Mouse (Mus musculus): Measurements from ENCODE around the gene B3gnt6. TPM values are rescaled to one million over a fixed set of nuclear protein-coding genes. Genes with fewer than 3 reads are reported as not detected.

B3gnt6 gene
- total RNA-seq, 2 experiments from 2014 or later: not detected

DNA sequence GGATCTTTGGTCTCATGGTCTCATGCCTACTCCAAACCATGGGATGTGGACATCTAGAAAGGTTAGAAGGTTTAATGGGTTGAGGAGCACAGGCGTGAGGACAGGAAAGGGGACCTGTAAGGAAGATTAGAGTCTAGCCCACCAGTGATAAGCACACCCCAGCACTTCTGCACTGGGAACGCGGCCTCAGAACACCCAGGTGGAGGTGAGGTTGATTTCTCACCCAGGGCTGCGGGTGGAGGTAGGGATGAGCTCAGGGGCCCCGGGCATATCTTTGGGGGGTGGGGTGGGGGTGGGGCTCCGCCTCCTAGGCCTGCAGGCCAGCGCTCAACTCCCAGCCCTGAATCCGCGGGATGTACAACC lies 21.7 kb downstream of the B3gnt6 start:
- DNase-seq (ENCODE audit: low spot score): no peak

DNA sequence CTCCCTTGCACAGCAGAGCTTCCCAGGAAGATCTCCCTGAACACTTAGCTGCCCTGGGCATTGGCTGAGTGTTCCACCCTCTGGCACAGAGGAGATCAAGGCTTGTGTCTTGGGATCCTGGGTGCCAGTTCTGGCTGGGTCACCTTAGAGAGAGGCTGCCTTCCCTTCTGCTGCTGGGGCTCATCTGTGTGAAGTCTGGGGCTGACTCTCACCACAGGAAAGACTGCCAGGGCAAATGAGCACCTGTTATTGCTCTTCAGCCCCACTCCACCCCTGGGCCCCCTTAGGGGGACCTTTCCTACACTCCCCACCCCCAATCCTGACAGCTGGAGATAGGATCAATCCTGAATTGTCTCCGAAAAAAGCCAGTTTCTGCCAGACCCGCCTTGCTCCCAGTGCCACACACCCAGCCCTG lies 22.2 kb downstream of the B3gnt6 start:
- DNase-seq (ENCODE audit: low spot score): no peak

DNA sequence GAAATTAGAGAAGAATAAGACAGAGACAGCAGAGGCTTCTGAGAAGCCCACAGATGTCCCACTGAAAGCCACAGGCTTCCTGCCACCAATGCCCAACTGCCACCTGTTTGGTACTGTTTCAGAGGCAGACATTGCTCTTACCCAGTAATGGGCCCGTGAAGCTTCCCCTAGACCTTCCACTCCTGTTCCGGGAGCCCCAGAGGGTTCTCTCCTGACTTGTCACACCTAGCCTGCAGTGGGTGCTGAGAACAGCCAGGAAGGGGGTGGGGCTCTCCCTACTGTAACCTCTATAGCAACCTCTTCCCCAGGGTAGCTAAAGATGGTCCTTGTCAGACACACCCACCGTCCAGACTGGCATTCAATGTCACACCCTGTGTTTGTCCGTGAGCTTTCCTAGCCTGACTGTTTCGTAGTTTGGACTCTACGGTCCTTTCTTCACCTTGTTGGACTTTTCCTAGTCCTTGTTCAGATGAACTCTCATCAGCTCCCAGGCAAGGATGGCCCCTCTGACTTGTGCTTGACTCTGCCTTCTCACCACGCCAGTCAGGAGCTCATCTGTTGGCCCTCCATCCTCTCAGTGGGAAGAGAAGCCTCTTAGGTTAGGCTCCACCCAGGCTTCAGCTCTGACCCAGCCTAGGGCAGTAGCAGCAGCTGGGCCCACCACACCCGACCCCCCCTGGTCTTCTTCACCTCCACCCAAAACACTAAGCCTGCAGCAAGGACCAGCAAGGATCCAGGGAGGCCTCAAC lies 22.8 kb downstream of the B3gnt6 start:
- DNase-seq (ENCODE audit: low spot score): no peak

DNA sequence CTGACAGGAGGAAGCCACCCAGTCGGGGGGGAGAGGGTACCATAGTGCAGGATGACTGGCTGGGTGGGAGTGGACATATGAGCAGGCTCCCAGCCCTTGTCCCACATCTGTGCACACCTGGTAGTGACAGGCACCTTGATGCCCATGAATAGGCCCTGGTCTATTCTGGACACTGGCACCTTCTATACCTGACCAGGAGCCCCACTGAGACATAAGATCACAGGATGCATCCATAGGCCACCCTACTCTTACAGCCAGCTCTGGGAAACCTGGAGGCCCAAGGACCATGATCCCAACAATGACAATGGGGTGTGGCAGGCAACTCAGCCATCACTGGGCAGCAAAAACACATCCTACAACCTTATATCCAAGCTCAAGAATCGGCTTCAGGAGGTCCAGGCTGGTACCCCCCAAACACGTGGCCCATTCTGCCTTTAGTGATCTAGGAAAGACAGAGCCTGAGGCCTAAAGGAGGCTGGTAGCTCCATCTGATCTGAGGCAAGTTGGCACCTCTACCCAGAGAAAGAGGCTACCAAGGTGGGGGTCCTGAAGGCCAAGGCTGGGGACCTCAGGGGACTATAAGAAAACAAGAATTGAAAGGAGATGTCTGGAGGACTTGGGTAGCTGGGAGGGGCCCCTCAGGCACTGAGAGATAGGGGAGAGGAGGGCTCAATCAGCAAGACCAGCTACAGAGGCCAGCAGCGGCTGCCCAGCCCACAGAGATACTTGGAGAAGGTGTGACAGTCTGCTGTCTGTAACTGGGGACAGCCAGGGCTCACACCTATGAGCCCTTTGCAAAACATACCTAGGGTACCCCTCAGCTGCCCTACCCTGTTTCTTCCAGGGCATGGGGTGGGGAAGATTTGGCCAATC lies 24.2 kb downstream of the B3gnt6 start:
- no peak for DNase-seq (ENCODE audit: low spot score)

DNA sequence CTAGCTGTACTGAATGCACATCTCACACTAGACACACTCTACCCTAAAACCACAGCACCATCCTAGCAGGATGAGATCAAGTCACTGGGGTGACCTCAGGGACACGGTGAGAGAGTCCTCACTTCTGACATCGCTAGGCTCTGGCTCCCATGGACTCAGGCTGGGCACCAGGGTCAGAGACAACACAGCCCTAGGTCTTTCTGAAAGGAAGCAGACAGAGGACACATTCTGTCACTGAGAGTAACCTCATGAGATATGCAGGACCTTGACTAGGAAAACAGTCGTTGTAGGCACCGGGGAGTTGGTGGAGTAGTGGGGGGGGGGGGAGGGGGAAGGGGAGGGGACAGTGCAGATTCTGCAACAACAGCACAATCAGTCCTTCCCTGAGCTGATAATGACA lies 25.9 kb downstream of the B3gnt6 start:
- DNase-seq (ENCODE audit: low spot score): no peak

DNA sequence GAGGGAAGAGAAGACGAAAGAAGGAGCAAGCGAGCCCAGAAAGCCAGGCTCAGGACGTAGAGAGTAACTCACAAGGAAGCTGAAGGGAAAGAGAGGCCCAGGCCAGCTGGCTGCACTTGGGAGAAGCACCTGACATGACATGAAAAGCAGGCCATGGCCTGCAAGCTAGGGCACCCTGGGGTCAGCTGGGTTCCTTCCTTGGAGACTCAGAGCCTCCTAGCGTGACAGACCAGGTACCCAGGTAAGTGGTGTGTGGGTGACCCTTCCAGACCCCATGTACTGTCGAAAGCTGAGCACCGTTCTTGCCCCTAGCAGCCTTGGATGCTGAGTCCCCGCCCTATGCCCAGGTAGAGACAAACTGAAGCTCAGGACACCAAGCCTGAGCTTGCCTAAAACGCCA lies 26.6 kb downstream of the B3gnt6 start:
- DNase-seq (ENCODE audit: low spot score): no peak

DNA sequence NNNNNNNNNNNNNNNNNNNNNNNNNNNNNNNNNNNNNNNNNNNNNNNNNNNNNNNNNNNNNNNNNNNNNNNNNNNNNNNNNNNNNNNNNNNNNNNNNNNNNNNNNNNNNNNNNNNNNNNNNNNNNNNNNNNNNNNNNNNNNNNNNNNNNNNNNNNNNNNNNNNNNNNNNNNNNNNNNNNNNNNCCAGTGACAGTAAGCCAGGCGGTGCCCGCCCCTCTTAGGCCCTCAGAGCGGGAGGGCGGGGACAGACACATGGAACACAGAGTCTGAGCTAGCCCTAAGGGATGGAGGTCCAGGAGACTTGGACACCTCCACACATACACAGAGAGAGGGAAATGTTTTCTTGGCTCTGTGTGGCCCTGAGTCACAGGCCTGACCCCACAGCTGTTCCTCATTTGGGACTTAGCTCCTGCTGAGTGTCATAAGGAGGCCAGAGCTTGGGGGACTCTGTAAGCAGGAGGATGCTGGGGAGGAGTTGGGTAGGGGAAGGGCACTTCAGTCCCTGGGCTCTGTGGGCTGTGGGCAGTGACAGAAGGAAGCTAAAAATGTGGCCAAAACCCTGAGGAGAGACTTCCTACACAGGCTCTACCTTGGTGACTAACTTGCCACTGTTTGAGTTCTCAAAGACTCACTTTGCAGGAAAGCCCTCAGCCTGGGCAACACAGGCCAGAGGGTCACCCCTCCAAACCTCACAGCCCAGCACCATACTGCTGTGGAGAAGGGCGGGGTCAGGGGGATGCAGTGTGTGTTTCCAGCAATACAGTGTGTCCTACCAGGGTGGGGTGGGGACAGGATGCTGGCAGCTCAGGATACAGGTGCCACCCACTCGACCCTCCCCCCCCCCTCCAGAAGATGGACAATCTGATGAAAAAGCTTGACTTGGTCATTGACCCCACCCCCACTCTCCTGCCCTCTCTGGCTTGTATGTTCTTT lies 27.9 kb downstream of the B3gnt6 start:
- peak; percentile 70 for DNase-seq (ENCODE audit: low spot score)

DNA sequence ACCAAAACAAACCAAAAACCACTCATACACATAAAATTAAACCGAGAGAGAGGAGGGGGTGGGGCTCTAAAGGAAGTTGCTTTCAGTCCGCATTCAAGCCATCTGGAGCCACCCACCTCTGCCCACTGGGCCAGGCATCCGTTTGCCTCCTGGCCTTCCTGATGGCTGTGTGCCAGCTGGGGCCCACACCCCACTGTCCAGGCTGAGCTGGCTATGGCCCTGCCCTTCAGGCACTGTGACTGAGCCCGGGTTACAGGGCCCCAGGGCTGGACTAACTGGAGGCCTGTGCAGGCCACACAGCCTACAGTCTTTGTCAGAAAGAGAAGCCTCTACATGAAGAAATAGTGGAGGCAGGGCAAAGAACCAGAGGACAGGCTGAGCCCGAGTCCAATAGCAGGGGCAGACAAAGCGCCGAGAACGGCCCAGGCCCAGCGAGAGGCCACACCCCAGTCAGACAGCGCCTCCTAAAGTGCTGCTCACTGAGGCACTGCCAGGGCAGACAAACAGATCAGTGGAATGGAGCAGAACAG lies 34.2 kb downstream of the B3gnt6 start:
- DNase-seq (ENCODE audit: low spot score): peak; percentile 27

DNA sequence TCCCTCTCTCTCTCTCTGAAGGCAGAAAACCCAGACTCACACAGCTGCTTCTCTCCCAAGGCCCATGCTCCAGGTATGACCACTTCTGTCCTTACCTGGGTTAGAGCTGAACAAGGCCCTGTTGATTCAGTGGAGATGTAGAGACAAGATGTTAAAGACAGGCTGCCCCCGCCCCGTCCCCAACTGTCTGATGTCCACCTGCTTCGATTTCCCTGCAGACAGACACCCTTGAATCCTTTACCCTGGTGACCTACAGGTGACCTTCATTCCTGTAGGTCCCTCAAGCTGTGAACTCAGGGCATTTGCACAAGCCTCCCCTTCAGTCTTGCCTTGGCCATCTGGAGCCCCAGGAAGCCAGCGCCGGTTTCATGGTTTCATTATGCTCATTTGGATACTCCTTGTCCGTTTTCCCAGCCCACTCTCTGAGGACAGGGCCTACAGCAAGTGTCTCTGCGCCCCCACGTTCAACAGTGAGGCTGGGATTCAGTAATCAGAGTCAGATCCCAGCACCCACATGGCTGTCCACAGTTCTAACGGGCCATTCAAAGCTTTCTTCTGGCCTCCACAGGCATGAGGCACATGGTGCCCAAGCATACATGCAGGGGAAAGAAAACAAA lies 34.8 kb downstream of the B3gnt6 start:
- DNase-seq (ENCODE audit: low spot score): no peak

DNA sequence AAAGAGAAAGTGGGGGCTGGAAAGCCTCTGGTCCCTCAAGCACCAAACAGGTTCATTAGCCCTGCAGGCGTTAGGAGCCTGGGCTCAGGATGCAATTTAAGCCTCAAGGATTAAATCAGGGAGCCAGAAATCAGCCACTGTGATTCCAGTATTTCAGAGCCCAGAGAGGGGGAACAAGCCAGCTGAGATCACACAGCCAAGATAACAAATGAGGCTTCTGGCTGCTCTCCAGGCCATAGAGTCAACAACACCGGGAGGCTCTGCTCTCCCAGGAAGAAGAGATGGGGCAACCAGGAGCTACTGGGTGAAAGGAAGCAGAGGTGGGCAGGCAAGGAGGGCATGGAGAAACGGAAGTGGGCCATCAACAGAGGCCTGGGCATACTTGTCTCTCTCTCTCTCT lies 35.6 kb downstream of the B3gnt6 start:
- no peak for DNase-seq (ENCODE audit: low spot score)

DNA sequence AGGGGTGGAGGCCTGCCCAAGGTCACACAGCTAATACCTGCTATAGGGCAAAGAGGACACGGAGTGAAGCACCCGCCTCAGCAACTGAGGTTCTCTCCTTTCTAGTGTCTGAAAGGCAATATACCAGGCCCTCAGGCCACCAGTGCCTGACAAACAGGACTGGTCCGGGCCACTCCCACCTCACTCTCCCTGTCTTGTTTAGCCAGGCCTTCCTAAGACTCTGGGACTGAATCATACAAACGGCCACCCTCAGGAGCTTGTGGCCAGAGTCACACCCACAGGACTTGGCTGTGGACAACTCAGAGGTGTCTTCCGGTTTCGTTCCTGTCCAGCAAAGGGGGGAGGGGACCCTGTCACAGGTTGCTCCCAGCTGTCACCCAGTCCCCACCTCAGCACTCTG lies 37.0 kb downstream of the B3gnt6 start:
- DNase-seq (ENCODE audit: low spot score): no peak

DNA sequence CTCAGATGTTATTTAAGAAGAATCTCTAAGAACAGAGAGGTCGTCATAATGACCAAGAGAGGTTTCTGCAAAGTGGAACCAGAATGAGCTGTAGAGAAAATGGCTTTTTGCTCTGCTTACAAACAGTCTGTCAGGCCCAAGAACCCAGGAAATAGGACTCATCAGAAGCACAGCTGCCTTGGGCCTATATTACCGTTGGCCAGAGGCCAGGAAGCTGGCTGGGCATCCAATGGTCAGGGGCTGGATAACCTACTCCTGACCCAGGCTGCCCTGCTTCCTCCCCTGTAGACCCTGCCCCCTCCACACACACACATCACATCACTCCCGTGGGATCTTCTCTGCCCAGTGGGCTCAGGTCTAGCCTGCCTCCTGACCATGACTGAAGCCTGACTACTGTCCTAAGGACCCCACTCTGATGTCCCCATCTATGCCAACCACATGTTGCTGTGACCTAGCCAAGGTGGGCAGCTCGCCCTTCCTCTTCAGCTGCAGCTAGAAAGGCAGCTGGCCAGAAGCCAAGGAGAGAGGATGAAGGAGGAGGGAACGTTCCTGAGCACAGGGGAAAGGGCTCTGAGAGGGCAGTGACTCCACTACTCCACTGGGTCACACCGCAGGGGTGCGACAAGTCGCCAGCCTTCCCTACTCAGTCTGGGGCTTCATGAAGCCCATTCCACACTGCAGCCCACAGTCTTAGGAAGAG lies 39.1 kb downstream of the B3gnt6 start:
- DNase-seq (ENCODE audit: low spot score): no peak

DNA sequence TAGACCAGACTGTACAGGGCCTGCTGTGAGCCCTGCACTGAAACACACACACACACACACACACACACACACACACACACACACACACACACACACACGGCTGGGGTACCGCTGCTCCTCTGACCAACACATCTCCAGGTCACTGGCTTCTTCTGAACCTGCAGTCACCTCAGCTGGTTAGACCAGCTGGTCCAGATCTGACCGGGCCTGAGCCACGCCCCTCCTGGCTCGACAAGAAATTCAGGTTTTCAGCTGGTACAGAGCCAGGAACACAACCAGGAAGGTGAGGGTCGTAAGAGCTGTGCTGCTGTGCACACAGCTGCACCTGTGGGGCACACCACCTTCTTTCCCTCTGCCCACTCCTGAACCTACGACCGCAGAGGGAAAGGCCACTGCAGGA lies 40.8 kb downstream of the B3gnt6 start:
- no peak for DNase-seq (ENCODE audit: low spot score)

DNA sequence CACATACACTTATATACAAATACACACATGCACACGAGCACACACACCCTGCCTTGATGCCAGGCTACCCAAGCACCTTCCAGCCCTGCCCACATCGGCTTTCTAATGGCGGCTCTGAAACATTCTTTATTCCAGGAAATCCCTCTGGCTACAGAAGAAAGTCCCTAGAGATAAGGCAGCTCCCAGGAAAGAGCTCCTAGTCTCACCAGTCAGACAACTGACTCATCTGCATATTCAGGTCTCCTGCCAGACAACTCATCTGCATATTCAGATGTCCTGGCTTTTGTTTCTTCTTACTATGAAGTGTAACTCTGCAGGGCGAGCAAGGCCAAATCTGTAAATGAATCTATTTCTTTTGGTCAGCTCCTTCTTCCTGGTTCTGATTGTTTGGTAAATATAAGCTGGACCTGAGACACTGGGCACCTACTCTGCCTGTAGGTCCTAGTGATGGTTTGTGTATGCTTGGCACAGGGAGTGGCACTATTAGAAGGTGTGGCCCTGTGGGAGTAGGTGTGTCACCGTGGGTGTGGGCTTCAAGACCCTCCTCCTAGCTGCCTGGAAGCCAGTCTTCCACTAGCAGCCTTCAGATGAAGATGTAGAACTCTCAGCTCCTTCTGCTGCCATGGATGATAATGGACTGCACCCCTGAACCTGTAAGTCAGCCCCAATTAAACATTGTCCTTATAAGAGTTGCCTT lies 41.5 kb downstream of the B3gnt6 start:
- no peak for DNase-seq (ENCODE audit: low spot score)

DNA sequence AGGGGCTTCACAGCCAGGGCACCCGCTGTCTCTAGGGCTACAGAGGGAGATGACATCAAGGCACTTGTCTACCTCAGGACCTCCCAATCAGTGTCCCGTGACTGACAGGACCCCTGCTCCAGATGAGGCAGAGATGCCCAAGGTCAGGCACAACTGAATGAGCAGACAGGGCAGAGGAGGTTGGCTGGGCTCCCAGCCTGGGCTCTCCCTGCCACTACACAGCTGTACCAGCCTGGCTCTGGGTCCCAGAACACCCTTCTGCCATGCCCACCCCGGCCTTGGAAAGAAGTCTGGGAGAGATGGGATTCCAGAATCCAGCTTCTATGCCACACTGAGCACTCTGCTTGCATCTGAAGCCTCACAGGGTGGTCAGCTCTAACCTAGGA lies 43.0 kb downstream of the B3gnt6 start:
- DNase-seq (ENCODE audit: low spot score): no peak

DNA sequence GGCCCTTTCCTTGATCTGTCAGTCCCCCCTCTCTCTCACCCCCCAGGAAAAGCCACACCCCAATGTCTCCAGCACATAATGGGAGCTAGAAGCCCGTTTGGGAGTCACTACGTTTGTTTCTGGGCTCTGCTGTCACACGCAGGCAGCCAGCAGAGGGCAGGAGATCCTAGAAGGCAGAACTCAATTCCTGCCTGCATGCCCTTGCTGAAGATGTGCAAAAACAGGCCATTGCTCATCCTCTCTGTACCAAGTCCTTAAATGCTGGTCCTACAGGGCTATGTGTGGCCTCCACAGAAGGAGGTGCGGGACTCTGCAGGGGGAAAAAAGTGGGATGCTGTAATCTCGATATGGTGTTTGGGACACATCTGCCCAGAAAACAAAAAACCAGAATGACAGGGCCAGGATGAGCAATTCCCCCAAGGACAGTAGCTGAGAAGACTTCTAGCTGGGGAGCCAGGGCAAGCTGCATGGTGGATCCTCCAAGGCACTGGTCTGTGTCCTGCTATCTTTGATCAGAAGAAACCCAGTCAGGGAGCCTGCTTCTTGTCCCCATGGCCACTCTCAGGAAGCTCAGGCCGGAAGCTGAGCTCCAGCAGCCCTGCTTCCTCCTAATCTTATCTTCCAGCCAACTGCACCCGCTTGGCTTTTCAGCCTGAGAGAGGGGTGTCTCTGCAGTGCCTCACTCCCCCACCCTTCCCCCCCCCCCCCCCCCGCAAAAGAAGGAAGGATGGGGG lies 43.6 kb downstream of the B3gnt6 start:
- DNase-seq (ENCODE audit: low spot score): peak; percentile 62

DNA sequence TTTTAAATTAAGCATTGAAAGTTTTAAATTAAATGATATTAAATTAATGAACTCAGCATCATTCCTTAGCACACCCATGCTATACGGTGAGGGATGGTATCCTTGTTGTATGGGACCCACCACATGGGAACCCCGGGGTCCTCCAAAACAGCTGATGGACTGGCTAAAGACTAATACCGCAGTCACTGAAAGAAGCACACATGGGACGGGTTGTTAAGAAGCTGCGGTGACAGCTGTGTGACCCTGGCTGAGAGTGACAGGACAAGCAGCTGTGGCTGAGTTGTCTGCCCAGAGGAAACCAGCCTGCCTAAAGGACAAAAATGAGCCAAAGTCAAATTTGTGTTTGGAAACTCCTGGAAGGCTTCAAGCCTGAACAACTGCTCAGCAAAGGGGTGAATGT lies 45.4 kb downstream of the B3gnt6 start:
- no peak for DNase-seq (ENCODE audit: low spot score)

DNA sequence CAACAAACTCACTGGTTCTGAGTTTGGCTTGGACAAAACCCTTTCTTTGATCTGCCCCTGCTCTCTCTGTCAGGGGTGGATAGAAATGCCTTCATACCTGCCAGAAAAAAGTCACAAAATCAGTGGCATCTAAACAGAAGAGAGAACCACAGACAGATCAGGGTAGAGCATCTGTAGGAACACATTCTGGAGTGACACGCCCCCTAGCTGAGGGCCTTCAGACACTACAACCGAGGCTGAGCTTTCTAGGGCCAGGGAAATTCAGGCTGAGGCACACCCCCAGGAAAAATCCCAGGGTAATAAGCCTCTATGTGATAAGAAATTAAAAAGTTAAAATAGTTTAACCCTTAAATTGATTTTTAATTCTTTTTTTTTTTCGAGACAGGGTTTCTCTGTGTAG lies 45.9 kb downstream of the B3gnt6 start:
- no peak for DNase-seq (ENCODE audit: low spot score)

DNA sequence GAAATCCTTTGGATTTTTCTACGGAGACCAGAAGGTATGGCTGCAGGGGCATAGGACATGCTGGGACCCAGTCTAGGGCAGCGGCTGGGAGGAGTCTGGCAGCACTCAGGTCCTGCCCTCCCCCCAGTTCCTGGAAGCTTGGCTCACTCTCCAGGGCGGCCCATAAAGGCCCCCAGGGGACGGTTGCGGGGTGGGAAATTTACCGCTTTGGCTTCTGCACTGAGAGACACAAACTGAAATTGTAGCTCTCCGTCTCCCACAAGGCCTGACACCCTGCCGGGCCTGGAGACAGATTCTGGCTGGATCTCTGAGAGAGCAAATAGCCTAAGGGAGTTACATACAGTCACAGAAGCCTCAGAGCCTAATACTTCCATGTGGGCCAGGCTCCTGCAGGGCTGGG lies 46.9 kb downstream of the B3gnt6 start:
- DNase-seq (ENCODE audit: low spot score): no peak

Data from gastrocnemius, adult 18-20 months (tissue).